Mouse (Mus musculus) ES-E14 (cell line): ENCODE measurements around the gene Olfr1129.
"Not testable (repeated sequence)": the region's sequence is repeated elsewhere in the genome, so short reads cannot be mapped to it uniquely, and the experiment has no call there.

ENCODE experiments used
- MAFK ChIP-seq: IDR thresholded peaks from 2 replicates; pipeline ENCODE4 v1.6.1; 2014; ENCODE audit warnings: mild to moderate bottlenecking, low read depth, low read length, inconsistent platforms; ENCODE audit not compliant: insufficient read depth
- ZC3H11A ChIP-seq: IDR thresholded peaks from 2 replicates; pipeline ENCODE4 v1.6.1; 2012; ENCODE audit warnings: low read depth, mild to moderate bottlenecking, inconsistent platforms, low read length, borderline replicate concordance
- ZNF384 ChIP-seq: IDR thresholded peaks from 2 replicates; pipeline ENCODE4 v1.6.1; 2012; ENCODE audit warnings: low read depth, low read length, inconsistent platforms

- not testable (repeated sequence) for TF ChIP-seq ZC3H11A, MAFK, ZNF384
Observed at GRCm38 (mm10) chr2:87573602-87574001, at the start of gene Olfr1129.
